Mouse (Mus musculus): Measurements from ENCODE around the gene Ctse.

Ctse gene

DNA sequence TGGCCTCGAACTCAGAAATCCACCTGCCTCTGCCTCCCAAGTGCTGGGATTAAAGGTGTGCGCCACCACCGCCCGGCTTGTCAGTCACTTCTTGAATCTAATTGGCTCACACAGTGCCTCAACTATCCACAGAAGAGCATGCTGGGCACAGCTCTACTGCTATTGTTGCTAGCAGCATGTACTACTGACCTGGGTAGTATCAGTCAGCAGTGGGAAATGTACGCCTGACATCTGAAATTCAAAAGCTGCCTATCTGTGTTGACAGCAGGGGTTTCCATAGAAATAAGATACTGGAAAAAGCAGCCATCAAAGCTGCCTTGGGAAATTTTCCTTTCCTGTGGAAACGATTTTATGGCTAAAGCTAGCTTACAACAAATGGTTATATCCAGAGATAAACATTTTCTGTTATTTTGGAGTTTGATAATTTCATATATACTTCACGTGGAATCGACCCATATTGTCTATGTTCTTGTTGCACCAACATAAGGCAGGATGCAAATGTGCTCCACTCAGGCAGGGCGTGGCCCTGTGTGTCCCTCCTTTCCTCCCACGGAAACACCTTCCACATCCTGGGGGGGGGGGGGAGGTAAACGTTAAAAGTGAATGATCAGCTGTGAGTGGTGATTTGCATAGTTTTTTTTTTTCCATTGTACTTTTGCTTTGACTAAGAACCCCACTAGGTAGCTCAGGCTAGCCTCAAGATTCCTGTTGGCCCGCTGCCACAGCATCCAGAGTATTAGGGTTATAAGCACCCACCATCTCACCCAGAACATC is 14.8 kb downstream of the Ctse start:
- DNase-seq: no peak

DNA sequence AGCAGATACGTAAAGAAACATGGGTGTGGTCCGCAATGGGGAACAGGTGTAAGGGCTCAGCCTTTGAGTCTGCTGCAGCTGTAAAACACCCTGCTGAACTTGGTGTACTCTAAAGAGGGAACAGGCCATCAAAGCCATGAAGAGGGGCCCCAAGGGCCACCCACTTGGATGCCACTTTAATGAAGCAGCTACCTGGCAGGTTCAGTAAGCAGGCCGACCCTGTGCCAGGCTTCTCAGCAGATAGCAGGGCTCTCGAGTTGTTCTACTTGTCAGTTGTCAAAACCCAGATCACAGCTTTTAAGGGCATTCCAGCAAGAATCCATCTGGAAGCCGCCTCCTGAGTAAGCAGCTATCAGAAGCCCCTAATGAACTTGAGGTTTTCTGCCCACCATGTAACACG is 17.5 kb downstream of the Ctse start:
- no peak for DNase-seq

DNA sequence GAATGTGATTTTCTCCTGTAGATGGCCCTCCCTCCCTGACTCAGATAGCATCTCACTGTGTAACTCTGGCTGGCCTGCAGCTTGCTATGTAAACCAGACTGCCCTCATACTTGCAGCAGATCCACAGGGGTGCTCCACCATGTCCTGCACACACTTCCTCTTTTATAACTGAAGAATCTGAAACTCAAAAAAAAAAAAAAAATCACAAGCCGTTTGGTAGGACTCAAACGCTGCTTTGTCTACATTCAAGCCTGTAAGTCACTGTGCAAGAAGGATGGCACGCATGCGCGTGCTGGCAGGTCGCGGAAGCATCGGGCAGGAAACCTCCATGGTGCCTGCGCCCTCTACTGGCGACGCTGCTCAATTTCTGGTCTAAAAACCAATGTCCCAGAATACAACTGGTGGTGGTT is 19.8 kb downstream of the Ctse start:
- DNase-seq: peak; percentile 90 to 95

DNA sequence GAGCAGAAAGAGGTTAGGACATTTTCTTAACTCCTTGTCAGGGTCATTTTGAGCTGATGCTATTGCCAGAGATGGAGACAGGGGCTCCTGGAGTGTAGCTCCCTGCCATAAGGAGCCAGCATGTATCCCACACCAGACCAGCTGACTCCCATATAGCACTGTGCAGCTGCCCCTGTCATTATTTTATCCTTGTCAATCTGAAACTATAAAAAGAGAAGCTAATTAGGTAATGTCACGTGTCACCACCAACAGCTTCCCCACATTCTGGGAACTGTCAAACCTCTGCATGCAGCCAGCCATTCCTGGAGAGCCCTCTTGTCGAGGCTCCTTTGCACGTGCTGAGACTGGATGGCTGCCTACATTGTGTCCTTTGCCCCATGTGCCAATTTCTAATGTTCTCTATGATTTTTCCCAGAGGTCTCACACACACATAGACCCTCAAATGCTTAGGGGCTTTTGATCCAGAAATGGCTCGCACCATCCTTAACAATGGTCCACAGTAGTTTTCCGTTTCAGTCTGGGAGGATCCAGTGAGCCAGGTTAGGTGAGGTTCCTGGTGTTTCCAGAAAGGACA is 21.5 kb downstream of the Ctse start:
- no peak for DNase-seq

DNA sequence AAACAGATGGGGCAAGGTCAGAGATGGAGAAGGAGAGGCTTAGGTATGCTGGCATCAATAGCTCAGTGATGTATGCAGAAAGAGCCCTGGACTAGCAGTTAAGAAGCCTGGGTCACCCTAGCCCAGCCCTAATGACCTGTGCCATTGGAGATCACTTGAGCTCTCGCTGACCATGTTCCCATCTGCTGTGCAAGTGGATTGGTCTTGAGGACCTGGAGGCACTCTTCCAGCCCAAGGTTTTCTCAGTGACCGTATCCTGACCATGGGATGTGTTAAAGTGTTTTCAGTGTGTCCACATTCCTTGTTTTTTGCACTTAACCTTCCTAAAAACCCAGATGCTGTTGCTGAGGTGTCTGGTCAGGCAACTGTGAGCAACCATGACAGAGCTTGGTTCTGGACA is 22.2 kb downstream of the Ctse start:
- DNase-seq: no peak

DNA sequence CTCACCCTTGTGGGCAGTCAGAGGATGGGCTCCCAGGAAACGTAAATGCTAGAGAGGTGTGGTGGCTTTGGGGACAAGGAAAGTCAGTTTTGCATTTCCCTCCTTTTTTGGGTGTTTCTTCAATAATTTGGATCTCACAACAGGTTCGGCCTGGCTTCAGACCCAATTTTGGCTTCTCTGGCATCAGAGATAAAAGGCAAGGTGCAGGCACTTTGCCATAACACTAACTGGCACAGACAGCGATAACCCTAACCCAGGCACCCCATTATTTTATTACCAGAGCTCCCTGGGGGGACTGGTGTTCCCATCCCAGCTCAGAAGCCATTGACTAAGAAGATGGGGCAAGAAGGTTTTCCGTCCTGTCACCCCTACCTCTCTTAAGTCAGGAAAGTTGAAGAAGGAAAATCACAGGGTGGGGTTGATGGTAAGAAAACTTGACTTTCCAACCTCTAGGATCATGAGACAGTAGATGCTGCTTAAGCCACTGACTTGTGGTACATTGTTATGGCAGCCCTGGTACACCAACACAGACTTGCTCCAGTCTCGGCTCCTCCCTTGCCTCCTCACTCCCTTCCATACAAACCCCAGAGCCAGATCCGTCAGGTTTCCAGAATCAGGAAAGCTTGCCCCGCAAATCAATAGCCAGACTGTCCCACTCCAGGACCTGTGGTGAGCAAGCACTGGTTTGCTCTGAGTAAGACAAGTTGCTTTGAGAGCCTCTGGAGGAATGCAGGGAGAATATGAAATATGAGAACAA is 22.8 kb downstream of the Ctse start:
- DNase-seq: no peak

DNA sequence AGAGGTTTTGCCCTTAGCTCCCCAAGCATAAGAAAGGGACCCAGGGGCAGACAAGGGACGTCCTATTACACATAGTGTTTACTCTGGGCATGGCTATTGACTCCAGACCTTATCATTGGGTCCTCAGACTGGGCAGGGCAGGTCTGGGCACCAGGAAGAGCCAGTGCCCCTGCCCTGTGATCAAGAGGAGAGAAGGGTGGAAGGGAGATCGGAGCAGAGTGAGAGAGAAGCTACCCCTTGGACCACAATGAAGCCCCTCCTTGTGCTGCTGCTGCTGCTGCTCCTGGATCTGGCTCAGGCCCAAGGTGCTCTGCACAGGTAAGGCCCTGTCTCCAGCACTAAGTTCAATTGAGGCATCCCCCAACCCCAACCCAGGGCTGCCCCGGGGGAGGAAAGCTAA is 23.6 kb downstream of the Ctse start:
- DNase-seq: no peak

DNA sequence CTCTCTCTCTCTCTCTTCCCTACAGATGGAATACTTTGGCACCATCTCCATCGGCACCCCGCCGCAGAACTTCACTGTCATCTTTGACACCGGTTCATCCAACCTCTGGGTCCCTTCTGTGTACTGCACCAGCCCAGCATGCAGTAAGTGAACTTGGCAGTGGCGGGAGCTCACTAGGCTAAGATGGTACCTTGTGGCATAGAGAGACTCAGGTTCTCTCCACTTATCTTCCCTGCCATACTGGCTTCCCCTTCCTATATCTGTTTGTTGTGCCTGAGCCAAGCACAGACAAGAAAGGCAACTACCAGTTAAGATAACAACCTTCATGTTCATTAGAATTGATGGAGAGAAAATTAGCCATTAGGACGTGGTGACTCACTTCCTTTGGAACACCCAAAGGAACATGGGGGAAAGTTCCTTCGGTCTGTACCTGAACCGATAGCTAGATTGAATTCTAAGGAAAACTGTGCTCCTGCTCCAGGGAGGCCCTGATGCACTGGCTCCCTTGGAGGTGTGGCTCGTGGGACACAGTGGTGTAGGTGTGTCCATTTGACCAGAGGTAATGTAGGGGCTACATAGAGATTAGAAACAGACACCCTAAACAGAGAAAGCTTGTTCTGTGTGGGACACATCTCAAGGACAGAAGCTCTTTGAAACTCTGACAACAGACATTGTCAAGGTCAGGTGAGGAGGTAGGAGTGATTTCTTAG is 25.3 kb downstream of the Ctse start:
- no peak for DNase-seq

DNA sequence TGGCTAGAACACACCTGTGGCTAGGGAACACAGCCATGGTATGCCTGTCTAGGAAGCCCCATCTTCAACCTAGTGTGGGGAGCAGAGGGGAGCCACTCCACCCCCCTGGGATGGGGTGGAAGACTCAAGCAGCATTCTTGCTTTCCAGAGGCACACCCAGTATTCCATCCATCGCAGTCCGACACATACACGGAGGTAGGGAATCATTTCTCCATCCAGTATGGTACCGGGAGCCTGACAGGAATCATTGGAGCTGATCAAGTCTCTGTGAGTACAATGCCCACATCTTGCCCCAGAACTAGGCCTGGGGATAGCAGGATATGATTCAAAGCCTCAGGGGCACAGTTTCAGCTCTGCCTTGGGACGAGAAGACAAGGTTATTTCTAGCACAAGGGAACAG is 26.0 kb downstream of the Ctse start:
- DNase-seq: no peak

DNA sequence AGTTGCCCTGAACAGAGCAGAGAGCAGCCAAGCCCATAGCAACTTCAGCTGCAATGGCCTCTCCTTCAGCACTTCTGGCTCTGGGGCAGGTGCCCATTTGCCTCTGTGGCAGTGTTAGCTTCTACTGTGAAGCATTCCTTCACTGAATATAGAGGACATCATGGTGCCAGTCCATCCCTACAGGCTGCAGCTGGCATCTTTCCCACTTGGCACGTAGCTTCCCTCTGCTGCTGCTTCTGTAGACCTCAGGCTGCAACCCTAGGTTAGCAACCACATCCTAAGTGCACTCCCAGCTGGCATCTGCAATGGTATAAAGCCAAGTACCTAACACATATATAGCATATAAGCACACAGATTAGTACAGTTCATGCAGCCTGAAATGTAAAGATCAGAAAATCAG is 27.8 kb downstream of the Ctse start:
- DNase-seq: no peak

DNA sequence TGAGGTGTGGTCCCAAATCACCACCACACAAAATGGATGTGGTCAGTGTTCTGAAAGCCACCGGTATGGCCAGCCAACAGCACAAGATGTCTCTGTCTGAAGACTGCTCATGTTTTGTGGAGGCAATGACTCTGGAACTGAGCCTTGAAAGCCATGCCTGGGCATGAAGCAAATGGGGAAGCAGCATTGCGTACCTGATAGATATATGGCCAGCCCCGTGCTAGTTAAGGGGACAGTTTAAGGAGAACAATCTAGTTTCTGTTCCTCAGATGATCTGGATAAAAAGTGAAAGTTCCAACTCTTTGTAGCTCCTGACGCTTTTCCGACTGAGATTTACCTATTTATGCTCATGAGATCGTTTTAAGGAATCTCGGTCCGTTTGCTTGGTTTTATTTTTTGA is 33.0 kb downstream of the Ctse start:
- no peak for DNase-seq

DNA sequence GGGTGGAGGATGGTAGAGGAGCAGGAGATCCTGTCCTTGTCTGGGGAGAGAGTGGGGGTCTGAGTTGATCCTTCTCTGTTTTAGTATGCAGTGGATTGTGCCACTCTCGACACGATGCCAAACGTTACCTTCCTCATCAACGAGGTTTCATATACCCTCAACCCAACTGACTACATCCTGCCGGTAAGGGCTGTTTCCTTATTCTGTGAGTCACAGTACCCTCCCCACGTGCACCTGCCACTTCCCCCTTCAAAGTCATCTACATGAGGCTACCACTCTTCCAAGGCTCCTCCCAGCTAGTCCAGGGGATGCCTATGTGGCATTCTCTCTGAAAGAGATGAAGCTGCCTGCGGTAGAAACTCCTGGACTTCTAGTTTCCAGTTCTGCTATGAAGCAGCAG is 34.3 kb downstream of the Ctse start:
- DNase-seq: no peak

DNA sequence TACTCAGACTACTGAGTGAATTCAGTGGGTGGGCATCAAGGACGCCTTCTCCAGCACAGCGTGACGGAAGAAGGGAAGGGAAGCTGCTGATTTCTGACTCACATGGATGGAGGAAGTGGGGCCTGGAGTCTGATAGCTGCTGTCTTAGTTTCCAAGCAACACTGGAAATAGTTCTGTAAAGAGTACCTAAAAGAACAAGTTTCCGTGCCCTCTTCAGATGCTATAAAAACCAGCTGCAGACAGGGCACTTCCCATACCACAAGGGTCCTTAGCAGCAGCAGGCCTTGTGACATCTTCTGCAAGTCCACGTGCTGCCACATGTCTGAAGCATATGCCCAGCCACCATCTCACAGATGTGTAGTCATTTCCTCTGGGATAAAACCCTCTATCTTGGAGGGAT is 41.5 kb downstream of the Ctse start:
- DNase-seq: no peak

DNA sequence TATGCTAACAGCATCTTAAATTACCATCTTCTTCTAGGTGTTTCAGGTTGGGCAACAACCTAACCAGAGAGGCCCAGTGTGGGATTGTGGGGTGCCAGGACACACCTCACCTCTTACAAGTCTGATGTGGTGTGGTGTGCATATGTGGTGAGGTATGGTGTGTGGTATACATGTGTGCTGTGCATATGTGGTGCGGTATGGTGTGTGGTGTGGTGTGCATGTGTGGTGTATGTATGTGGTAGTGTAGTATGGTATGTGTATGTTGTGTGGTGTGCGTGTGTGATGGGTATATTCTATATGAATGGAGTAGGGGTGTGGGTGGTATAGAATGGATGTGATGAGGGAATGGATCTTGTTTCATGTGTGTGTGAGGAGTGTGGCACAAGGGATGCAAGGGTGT is 49.6 kb downstream of the Ctse start:
- no peak for DNase-seq

DNA sequence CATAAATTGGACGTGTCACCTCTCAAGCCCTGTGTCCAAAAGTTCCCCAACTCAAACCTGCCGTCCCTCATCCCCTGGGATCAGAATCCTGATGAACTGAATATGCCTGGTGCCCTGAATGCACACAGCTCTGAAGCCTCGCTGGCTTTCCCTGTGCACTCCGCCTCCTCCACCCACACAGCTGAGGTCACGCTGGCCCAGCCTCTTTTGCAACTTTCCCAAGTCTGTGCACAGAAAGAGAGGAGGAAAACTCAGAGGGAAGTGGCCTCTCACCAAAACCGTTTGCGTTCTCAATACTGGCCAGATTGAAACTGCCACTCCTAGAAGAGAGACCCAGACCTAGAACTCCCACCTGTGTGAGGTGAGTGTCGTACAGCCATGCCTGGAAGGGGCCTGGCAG is 50.4 kb downstream of the Ctse start, which contains the start of gene Rab7b:
Rab7b (plus strand) TSS at position 221 of the 400 bp plus-strand sequence.
- DNase-seq: peak; percentile 20 to 38

DNA sequence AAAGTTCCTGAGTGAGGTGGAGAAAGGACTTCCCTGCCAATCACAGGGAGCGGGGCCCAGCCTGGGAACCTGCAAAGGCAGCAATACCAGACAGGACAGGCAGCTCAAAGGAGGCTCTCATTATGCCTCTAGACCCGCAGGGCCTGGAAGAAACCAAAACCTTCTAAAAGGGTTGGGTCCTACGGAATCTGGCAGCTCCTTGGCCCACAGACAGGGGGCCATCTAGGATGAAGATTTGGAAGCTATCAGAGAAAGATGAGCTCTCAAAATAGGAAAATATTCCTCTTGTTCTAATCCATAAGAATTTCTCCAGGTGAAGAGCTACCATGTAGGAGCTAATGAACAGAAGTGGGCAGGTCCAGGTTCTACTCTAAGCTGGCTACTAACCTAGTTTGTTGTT is 50.9 kb downstream of the Ctse start:
- no peak for DNase-seq

DNA sequence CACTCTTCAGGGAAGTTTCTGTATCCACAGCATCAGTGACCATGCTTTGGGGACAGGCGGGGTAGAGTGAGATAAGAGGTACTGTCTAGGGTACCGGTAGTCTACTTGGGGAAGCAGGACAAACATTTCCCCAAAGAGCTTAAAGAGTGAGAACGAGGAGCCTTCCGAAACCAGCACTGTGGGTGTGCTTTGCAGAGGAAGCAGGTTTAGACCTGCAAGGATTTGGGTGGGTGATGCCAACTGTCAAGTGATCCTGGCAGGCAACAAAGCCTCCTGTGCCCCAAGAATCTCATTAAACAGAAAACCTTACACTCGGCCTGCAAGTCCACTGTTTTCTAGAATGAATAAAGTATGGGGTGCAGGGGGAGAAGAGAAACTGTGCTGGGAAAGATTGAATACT is 51.8 kb downstream of the Ctse start:
- no peak for DNase-seq

DNA sequence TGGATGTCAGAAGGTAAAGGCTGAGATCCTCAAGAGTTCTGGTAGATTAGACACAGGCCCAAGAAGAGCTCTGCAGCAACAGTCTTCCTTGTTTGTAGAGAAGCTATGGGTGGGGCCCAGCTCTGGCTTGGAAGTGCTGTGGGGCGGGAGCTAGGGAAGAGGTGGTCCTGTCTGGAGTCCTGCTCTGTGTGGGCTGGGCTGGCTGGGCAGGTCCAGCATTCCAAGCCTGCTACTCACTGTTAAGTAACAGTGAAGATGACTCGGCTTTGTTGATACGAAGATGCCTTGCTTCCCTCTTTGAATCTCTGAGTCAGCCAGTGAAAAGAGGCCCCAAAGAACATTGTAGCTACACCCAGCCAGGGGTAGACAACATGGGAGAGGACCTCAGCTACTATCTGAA is 52.3 kb downstream of the Ctse start:
- DNase-seq: peak; percentile 30 to 33

DNA sequence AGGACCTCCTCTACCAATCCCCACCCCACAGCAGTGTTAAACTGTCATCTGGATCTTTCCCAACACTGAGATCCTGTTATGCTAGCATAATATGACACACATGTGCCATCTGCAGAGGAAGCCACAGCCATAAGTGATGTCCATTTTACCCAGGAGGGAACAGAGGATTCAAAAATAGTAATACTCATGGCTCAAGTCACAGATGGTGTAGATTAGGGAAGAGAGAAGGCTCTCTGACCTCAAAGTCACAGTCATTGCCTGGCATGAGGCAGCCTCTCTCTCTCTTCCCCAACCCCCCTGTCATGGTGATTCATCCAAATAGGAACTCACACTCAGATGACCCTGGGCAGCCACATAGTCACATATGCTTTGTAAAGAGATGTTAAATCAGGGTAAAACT is 53.2 kb downstream of the Ctse start:
- no peak for DNase-seq

DNA sequence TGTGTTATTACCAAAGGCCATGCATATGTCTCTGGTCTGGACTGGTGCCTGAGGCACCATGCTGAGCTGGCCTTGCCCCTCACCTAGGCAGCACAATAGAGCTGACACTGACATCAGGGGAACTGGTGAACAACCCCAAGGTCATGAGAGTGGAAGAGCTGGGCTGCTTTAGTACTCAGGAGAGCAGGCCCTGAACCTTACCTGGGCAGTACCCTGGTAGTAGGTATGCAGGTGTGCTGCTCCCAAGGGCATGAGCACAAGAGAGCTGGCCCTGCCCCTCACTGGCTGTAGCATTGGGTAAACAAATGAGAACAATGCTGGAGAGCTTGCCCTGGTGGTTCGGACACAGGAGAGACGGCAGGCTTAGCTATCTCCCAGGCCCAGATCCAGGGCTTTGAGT is 57.2 kb downstream of the Ctse start:
- DNase-seq: no peak

DNA sequence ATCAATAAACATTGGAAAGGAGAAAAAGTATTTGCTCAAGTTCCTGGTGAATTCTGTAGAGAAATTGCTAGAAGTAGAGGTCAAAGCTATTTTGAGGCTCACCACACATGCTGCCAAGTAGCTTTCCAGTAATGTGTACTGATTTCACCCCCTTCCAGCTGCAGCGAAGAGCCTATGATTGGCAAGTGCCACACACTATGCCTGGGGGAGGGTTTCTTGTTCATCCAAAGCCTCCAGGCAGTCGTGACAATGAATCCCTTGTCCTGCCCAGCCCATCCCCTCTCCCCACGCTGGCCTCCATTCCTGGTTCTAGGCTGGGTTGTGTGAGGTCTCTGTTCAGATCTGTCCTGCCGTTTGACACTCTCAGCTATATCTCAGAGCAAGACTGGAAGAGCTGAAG is 58.2 kb downstream of the Ctse start:
- no peak for DNase-seq

DNA sequence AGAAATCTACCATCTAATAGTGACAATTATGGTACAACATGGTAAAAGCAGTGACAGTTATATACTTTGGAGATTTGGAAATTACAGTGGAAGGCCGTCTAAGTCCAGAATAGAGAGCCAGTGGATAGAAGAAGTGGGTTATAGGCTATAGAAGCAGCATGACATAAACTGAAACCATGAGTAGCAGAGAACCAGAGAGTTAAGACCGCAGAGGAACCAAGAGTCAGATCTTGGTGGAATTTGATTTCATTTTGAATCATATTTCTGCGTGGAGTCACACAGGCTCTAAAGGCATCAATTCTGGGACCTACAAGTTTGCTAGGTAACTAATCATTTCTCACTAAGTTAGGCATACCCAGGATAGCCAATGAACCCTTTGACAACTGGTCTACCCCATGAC is 60.7 kb downstream of the Ctse start:
- DNase-seq: no peak

DNA sequence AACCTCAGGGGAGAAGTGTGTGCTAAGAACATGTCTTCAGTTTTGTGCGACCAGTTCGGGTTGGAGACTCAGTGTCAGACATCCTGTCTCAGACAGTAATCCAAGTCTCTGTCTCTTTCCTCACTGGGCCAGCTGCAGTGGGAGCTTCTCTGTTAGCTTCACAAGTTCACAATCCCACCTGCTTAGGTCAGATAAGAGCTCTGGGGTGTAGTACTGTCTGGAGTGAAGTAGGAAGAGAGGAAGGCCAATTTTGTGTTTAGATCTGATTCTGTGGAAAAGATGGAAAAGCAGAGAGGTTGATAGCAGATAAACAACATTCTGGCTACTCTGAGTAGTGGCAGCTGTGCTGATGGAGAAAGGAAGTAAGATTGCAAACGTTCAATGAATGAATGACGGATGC is 61.5 kb downstream of the Ctse start:
- DNase-seq: no peak

DNA sequence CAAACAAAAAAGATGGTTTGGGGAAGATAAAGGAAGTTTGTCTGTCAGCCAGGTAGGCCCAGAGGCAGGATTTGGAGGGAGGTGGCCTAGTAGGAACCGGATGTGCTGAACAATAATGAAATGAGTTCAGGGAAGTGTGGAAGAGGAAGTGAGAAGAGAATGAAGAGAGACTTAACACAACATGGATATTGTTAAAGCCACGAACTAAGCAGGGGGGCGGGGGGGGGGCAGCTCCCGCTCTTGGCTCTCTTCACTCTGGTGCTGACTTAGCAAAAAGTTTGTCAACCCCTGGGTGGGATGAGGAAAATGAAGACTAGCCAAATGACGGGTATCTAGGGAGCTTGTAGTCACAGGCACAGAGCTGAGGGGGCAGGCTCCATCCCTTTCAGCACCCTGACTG is 62.3 kb downstream of the Ctse start:
- DNase-seq: no peak
